Mouse (Mus musculus) T-helper 1 cell (primary cell): ENCODE results near the gene Olfr450.

ENCODE experiments used
- in situ Hi-C: fragments of 300-600 bp; cut with MboI, MseI; formaldehyde crosslinking; loops from one replicate; pipeline ENCODE4 v1.15.1; 2025; ENCODE audit warnings: high pct_unique_total_duplicates

Gene Olfr450

DNA sequence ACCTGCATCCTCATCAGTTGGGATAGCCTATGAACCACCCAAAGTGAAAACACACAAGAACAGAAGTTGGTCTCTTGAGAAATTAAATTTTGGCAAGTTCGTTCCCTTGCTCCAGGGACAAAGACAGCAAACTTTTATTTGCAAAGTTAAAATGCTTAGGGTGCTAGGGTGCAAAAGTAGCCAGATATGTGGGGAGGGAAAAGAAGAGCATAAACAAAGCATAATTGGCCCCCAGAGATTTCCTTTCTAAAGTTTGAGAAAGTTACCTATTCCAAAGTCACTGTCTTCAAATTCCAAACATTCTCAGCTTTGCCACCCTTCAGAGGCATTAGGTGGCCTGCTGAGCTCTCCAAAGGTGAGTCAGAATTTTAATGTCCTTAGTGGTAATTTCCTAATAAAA lies at the start of gene Olfr450:
Gene Olfr450 (plus strand): TSS at position 301 of the 400 bp plus-strand sequence.
- in situ Hi-C loops: no loop called here

- in situ Hi-C loops: no loop called here
Observed at GRCm38 (mm10) chr6:42777066-42777465, 34.7 kb upstream of the Olfr450 start.

- in situ Hi-C loops: no loop called here
Observed at GRCm38 (mm10) chr6:42784793-42785192, 26.9 kb upstream of the Olfr450 start, which contains the start of gene Olfr452. Gene Olfr452, plus strand, starts transcription at chr6:42785093.

GRCm38 (mm10) chr6:42790247-42790948 lies 21.3 kb upstream of the Olfr450 start:
- in situ Hi-C loops: no loop called here

GRCm38 (mm10) chr6:42790949-42791556 lies 20.7 kb upstream of the Olfr450 start:
- in situ Hi-C loops: no loop called here

- in situ Hi-C loops: no loop called here
Observed at GRCm38 (mm10) chr6:42794982-42795381, 16.8 kb upstream of the Olfr450 start.

DNA sequence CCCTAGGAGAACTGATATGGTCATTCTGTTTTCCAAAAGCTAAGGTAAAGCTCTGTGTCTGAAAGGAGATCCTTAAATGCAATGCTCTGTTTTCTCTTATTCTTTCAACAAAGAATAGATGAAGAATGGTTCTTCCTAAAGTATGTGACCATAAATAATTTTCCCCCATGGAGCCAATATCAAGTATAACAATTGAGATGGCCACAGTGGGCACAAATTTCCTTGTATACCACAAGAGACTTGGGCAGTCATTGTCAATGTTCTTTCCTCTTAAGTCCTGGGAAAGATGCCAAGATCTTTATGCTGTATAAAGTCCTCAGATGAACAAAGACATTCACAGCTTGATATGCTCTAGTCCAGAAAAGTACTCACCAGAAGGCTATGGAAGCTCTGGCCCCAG lies 22.3 kb downstream of the Olfr450 start, which contains the start of gene Olfr449:
Gene Olfr449 (plus strand): TSS at position 301 of the 400 bp plus-strand sequence.
- in situ Hi-C loops: loop anchor here (5.0 kb wide), 1 partner anchor 53 kb away; no protein-coding TSS in a partner anchor

- in situ Hi-C loops: loop anchor here (10.0 kb wide), 1 partner anchor 636 kb away; no protein-coding TSS in a partner anchor
Observed at GRCm38 (mm10) chr6:42860222-42860819, 48.6 kb downstream of the Olfr450 start.
